Mouse (Mus musculus) limb, embryonic 14.5 days (tissue): ENCODE results near the gene Pfdn4. TPM values are rescaled to one million over a fixed set of nuclear protein-coding genes. Genes with fewer than 3 reads are reported as not detected.
A peak's percentile ranks its signal among the peaks of the same experiment; 100 is the strongest.
"Not testable (repeated sequence)": the region's sequence is repeated elsewhere in the genome, so short reads cannot be mapped to it uniquely, and the experiment has no call there.

ENCODE experiments used
- ATAC-seq: fragments of 200-750 bp; cut with Nextera tagmentation; 2 replicates; pipeline ENCODE4 v1.8.0; 2017; ENCODE audit warnings: low read depth, moderate number of reproducible peaks, moderate TSS enrichment; ENCODE audit not compliant: low FRiP score
- DNase-seq: peaks from one replicate; pipeline ENCODE4 v3.0.0-alpha.2; 2015; ENCODE audit warnings: low spot score
- H3K27ac ChIP-seq: fragments of 300-500 bp; sonication (generic); replicated peaks from 2 replicates; pipeline ENCODE4 v1.5.1; 2014; ENCODE audit warnings: low read depth, mild to moderate bottlenecking, low read length, moderate library complexity, mixed read lengths
- H3K27me3 ChIP-seq: fragments of 300-500 bp; sonication (generic); 2 replicates; pipeline ENCODE4 v1.6.1; 2014; ENCODE audit warnings: low read length, mixed read lengths; ENCODE audit not compliant: control insufficient read depth, insufficient read depth
- H3K36me3 ChIP-seq: fragments of 300-500 bp; sonication (generic); 2 replicates; pipeline ENCODE4 v1.6.1; 2014; ENCODE audit warnings: mild to moderate bottlenecking, low read length, moderate library complexity, mixed read lengths; ENCODE audit not compliant: control insufficient read depth, insufficient read depth
- H3K4me1 ChIP-seq: fragments of 300-500 bp; sonication (generic); 2 replicates; pipeline ENCODE4 v1.6.1; 2014; ENCODE audit warnings: antibody characterized with exemption, low read length, mixed read lengths; ENCODE audit not compliant: control insufficient read depth, insufficient read depth
- H3K4me2 ChIP-seq: fragments of 300-500 bp; sonication (generic); replicated peaks from 2 replicates; pipeline ENCODE4 v1.6.1; 2014; ENCODE audit warnings: low read depth, mild to moderate bottlenecking, low read length, moderate library complexity; ENCODE audit not compliant: severe bottlenecking
- H3K4me3 ChIP-seq: fragments of 300-500 bp; sonication (generic); replicated peaks from 2 replicates; pipeline ENCODE4 v1.5.1; 2014; ENCODE audit warnings: low read length
- H3K9ac ChIP-seq: fragments of 300-500 bp; sonication (generic); 2 replicates; pipeline ENCODE4 v1.6.1; 2014; ENCODE audit warnings: mild to moderate bottlenecking, low read depth, low read length, moderate library complexity; ENCODE audit not compliant: severe bottlenecking
- H3K9me3 ChIP-seq: fragments of 300-500 bp; sonication (generic); 2 replicates; pipeline ENCODE4 v1.6.1; 2016; ENCODE audit warnings: low read length; ENCODE audit not compliant: control insufficient read depth
- POLR2A ChIP-seq: fragments of 200-500 bp; IDR thresholded peaks from 2 replicates; pipeline ENCODE4 v1.8.0; 2012; ENCODE audit warnings: inconsistent platforms, mild to moderate bottlenecking, moderate library complexity, borderline replicate concordance; ENCODE audit not compliant: insufficient read depth, insufficient read length; ENCODE audit errors: extremely low read depth
- WGBS: fragments of 180-500 bp; shearing (Covaris S2); extraction: QIAGEN DNeasy Blood & Tissue Kit; methylation state at CpG from one replicate; pipeline ENCODE4 v1.1.7; 2014; 5-methylcytosine and 5-hydroxymethylcytosine counted together
- polyA plus RNA-seq, 2 experiments: library from polyadenylated mRNA; depleted of rRNA in 1 of 2; stranded (reverse) in 1 of 2; unstranded in 1 of 2; fragments of >200 nt; fragmentation: Nextera tagmentation in 1 of 2; extraction: Ambion mirVana in 1 of 2; gene quantifications; 2 replicates each; pipeline versions ENCODE4 v1.2.1 to v1.2.3; 2012 to 2014

Pfdn4 gene
- polyA plus RNA-seq (2012; rRNA removed) (29.5 and 45.0 TPM in 2 replicates), polyA plus RNA-seq (2014; fragmentation: Nextera tagmentation; extraction: Ambion mirVana) (77.0 and 82.6 TPM in 2 replicates)

GRCm38 (mm10) chr2:170496154-170496930 lies at the start of gene Pfdn4:
TSS of gene Pfdn4 (plus strand) at chr2:170496428.
- H3K9ac ChIP-seq = no peak within 1 kb of the TSS
- peaks cover 63% of the 10 kb centered on the region for H3K27me3 ChIP-seq
- no peak within 1 kb of the TSS for H3K27ac ChIP-seq
- peaks cover 5% of the 10 kb centered on the region; the same call in 1 of the 2 replicates for H3K4me1 ChIP-seq
- peak within 1 kb of the TSS; percentile 22 for H3K4me3 ChIP-seq
- WGBS = under 1% methylated on average over 46 of the region's 46 CpGs
- DNase-seq (peak; percentile 68), ATAC-seq (peak; percentile 57; the same call in 1 of the 2 replicates)
- H3K9me3 ChIP-seq = no peaks in the 10 kb centered on the region
- peak within 1 kb of the TSS; percentile 45 for H3K4me2 ChIP-seq
- no peak for TF ChIP-seq POLR2A
- H3K36me3 ChIP-seq = no peaks in the 10 kb centered on the region

GRCm38 (mm10) chr2:170446843-170447383 lies 49.3 kb upstream of the Pfdn4 start:
- Histone ChIP-seq H3K9ac (no peak overlapping the region), H3K4me2 (no peak overlapping the region)
- no peak for ATAC-seq

GRCm38 (mm10) chr2:170447651-170448050 lies 48.6 kb upstream of the Pfdn4 start:
- no peak overlapping the region for H3K27ac ChIP-seq
- no peaks in the 10 kb centered on the region for H3K4me1 ChIP-seq
- H3K4me3 ChIP-seq = no peak overlapping the region
- DNase-seq = no peak
- H3K9ac ChIP-seq = no peak overlapping the region
- no peak for ATAC-seq
- H3K36me3 ChIP-seq = no peaks in the 10 kb centered on the region
- H3K4me2 ChIP-seq = no peak overlapping the region
- no peak for TF ChIP-seq POLR2A
- WGBS = 66% methylated on average over 10 of the region's 10 CpGs
- H3K9me3 ChIP-seq = no peaks in the 10 kb centered on the region
- H3K27me3 ChIP-seq = no peaks in the 10 kb centered on the region

More at GRCm38 (mm10) chr2:170446843-170447383, 49.3 kb upstream of the Pfdn4 start:
- TF ChIP-seq POLR2A = no peak
- no peaks in the 10 kb centered on the region for H3K9me3 ChIP-seq
- DNase-seq = no peak
- no peaks in the 10 kb centered on the region for H3K36me3 ChIP-seq
- no peaks in the 10 kb centered on the region for H3K4me1 ChIP-seq
- H3K27ac ChIP-seq = no peak overlapping the region
- no peaks in the 10 kb centered on the region for H3K27me3 ChIP-seq
- H3K4me3 ChIP-seq = no peak overlapping the region
- WGBS = 55% methylated on average over 5 of the region's 5 CpGs

- H3K4me2 ChIP-seq = peak overlapping the region; percentile 27; the same call in 1 of the 2 replicates
Observed at GRCm38 (mm10) chr2:170450933-170451332, 45.3 kb upstream of the Pfdn4 start.

GRCm38 (mm10) chr2:170453809-170454208 lies 42.4 kb upstream of the Pfdn4 start:
- not testable (repeated sequence) for H3K27ac ChIP-seq, H3K9me3 ChIP-seq, H3K4me2 ChIP-seq, ATAC-seq, H3K4me3 ChIP-seq, DNase-seq, H3K27me3 ChIP-seq, H3K9ac ChIP-seq, H3K36me3 ChIP-seq, H3K4me1 ChIP-seq
- WGBS = 51% methylated on average over 3 of the region's 4 CpGs

More at GRCm38 (mm10) chr2:170450933-170451332, 45.3 kb upstream of the Pfdn4 start:
- Histone ChIP-seq H3K4me1 (no peaks in the 10 kb centered on the region), H3K9ac (no peak overlapping the region), H3K9me3 (no peaks in the 10 kb centered on the region), H3K27ac (no peak overlapping the region), H3K4me3 (no peak overlapping the region), H3K36me3 (no peaks in the 10 kb centered on the region), H3K27me3 (no peaks in the 10 kb centered on the region)
- 7% methylated on average over 9 of the region's 9 CpGs for WGBS
- no peak for TF ChIP-seq POLR2A
- ATAC-seq = no peak; the same call in 1 of the 2 replicates
- peak; percentile 77 for DNase-seq
